In genomic region chr19:5831224-5831957, GRCm38 (mm10) we compare ENCODE assay signal across 18 mouse cellular contexts. TPM values are rescaled to one million over a fixed set of nuclear protein-coding genes. Genes with fewer than 3 reads are reported as not detected.
DNase-seq lines count a peak whose midpoint lies in the region; ATAC-seq and TF ChIP-seq lines count a peak whose summit lies in the region.
"Had no signal": no experiment of that assay in that cellular context is flagged by ENCODE, and none has a peak within 500 bp of the region (broad histone marks: within the 10 kb centered on the region; RNA-seq: fewer than 3 reads in every experiment).

No protein-coding gene starts in this region.

- H3K79me2 ChIP-seq in liver, adult 2 months (ENCODE audit: control insufficient read depth, insufficient read depth, low read length) = no peaks in the 10 kb centered on the region

- TF ChIP-seq POLR2A in liver, adult 2 months (IDR thresholded peaks at IDR 0.05; ENCODE audit: extremely low read depth, insufficient read depth, low read length) = 0 out of 2 replicates have a peak, but pooled peaks have one; percentile 10
- peak; percentile 51 for TF ChIP-seq POLR2A in embryonic fibroblast, embryonic 13.5 days (IDR thresholded peaks at IDR 0.05; ENCODE audit: low read depth, low read length)

- no peak for TF ChIP-seq EP300 in liver, postnatal 0 days (IDR thresholded peaks at IDR 0.05; ENCODE audit: low read depth)

- 0 out of 2 replicates have a peak overlapping the region, but pooled peaks have one; percentile 36 for H3K9ac ChIP-seq in embryonic facial prominence, embryonic 13.5 days
- H3K9ac ChIP-seq in liver, adult 2 months (ENCODE audit: low read depth, low read length) = peak overlapping the region; percentile 28
- no peak overlapping the region for H3K9ac ChIP-seq in liver, embryonic 12.5 days
- no peak overlapping the region for H3K9ac ChIP-seq in liver, postnatal 0 days (replicated peaks)

- no peak overlapping the region for H3K27ac ChIP-seq in embryonic facial prominence, embryonic 13.5 days
- H3K27ac ChIP-seq in embryonic facial prominence, embryonic 10.5 days (replicated peaks) = no peak overlapping the region
- H3K27ac ChIP-seq in liver, adult 2 months (replicated peaks; ENCODE audit: insufficient read depth, low read depth, low read length) = peak overlapping the region; percentile 50
- H3K27ac ChIP-seq in liver, embryonic 12.5 days = no peak overlapping the region
- H3K27ac ChIP-seq in embryonic fibroblast, embryonic 13.5 days (ENCODE audit: insufficient read depth, low read length) = peak overlapping the region; percentile 6; the same call in 1 of the 2 replicates
- peak overlapping the region; percentile 85 for H3K27ac ChIP-seq in liver, postnatal 0 days (ENCODE audit: low read depth)
- H3K27ac ChIP-seq: hindbrain, embryonic 10.5 days had no signal

- H3K9me3 ChIP-seq in embryonic facial prominence, embryonic 13.5 days = no peaks in the 10 kb centered on the region
- H3K9me3 ChIP-seq in embryonic facial prominence, embryonic 10.5 days = no peaks in the 10 kb centered on the region
- no peaks in the 10 kb centered on the region for H3K9me3 ChIP-seq in liver, embryonic 12.5 days (replicated peaks)
- no peaks in the 10 kb centered on the region for H3K9me3 ChIP-seq in liver, postnatal 0 days (ENCODE audit: low read length)
- H3K9me3 ChIP-seq: heart, embryonic 13.5 days; hindbrain, embryonic 10.5 days had no signal

- H3K4me1 ChIP-seq in embryonic facial prominence, embryonic 13.5 days = 0 out of 2 replicates have a peak, but pooled peaks cover 3% of the 10 kb centered on the region
- peaks cover 12% of the 10 kb centered on the region; the same call in 1 of the 2 replicates for H3K4me1 ChIP-seq in embryonic facial prominence, embryonic 10.5 days
- peaks cover 38% of the 10 kb centered on the region for H3K4me1 ChIP-seq in liver, adult 2 months (ENCODE audit: control insufficient read depth, insufficient read depth, low read length)
- H3K4me1 ChIP-seq in liver, embryonic 12.5 days = peaks cover 27% of the 10 kb centered on the region; the same call in 1 of the 2 replicates
- peaks cover 2% of the 10 kb centered on the region; the same call in 1 of the 2 replicates for H3K4me1 ChIP-seq in embryonic fibroblast, embryonic 13.5 days (ENCODE audit: control insufficient read depth, insufficient read depth, low read length)
- peaks cover 21% of the 10 kb centered on the region for H3K4me1 ChIP-seq in liver, postnatal 0 days (ENCODE audit: insufficient read depth)

- H3K4me3 ChIP-seq in embryonic facial prominence, embryonic 13.5 days = no peak overlapping the region
- no peak overlapping the region for H3K4me3 ChIP-seq in embryonic facial prominence, embryonic 10.5 days
- peak overlapping the region; percentile 4; the same call in 1 of the 2 replicates for H3K4me3 ChIP-seq in liver, adult 2 months (ENCODE audit: insufficient read depth, low read depth, low read length)
- no peak overlapping the region for H3K4me3 ChIP-seq in liver, embryonic 12.5 days
- no peak overlapping the region for H3K4me3 ChIP-seq in embryonic fibroblast, embryonic 13.5 days (ENCODE audit: insufficient read depth, low read length)
- no peak overlapping the region for H3K4me3 ChIP-seq in liver, postnatal 0 days (ENCODE audit: low read depth, low read length)
- H3K4me3 ChIP-seq: heart, embryonic 13.5 days; hindbrain, embryonic 10.5 days had no signal

- no peak overlapping the region for H3K4me2 ChIP-seq in embryonic facial prominence, embryonic 13.5 days
- H3K4me2 ChIP-seq in liver, embryonic 12.5 days = no peak overlapping the region
- H3K4me2 ChIP-seq in liver, postnatal 0 days (ENCODE audit: low read depth, low read length) = no peak overlapping the region
- H3K4me2 ChIP-seq: heart, embryonic 13.5 days had no signal

- H3K27me3 ChIP-seq in embryonic facial prominence, embryonic 13.5 days = no peaks in the 10 kb centered on the region
- H3K27me3 ChIP-seq in embryonic facial prominence, embryonic 10.5 days (replicated peaks; ENCODE audit: low read depth, poor library complexity, severe bottlenecking) = no peaks in the 10 kb centered on the region
- H3K27me3 ChIP-seq in liver, adult 2 months (ENCODE audit: control insufficient read depth, insufficient read depth, low read length) = no peaks in the 10 kb centered on the region
- no peaks in the 10 kb centered on the region for H3K27me3 ChIP-seq in liver, embryonic 12.5 days (replicated peaks)
- no peaks in the 10 kb centered on the region for H3K27me3 ChIP-seq in liver, postnatal 0 days (ENCODE audit: insufficient read depth, low read length)
- H3K27me3 ChIP-seq: heart, embryonic 13.5 days had no signal

- no peak for DNase-seq in embryonic facial prominence, embryonic 10.5 days (ENCODE audit: low spot score)
- peak; percentile 85 for DNase-seq in liver, adult 2 months (ENCODE audit: extremely low read depth, low read depth, low spot score)
- no peak for DNase-seq in liver, postnatal 0 days
- no peak for DNase-seq in layer of hippocampus, postnatal 10 days (ENCODE audit: low spot score in 2 of 2)
- DNase-seq: adrenal gland, postnatal 10 days; B cell, adult 2 months; cerebellum, postnatal 25 days; gastrocnemius, postnatal 25 days; lung, adult 18-20 months; right cerebral cortex, postnatal 25 days had no signal

- H3K36me3 ChIP-seq in embryonic facial prominence, embryonic 13.5 days = no peaks in the 10 kb centered on the region
- H3K36me3 ChIP-seq in embryonic facial prominence, embryonic 10.5 days (replicated peaks) = no peaks in the 10 kb centered on the region
- peaks cover 24% of the 10 kb centered on the region for H3K36me3 ChIP-seq in liver, adult 2 months (ENCODE audit: control insufficient read depth, insufficient read depth, low read length)
- no peaks in the 10 kb centered on the region for H3K36me3 ChIP-seq in liver, embryonic 12.5 days
- H3K36me3 ChIP-seq in liver, postnatal 0 days (replicated peaks; ENCODE audit: insufficient read depth, low read length) = peaks cover 7% of the 10 kb centered on the region
- H3K36me3 ChIP-seq: heart, embryonic 13.5 days; hindbrain, embryonic 10.5 days had no signal

- peak; percentile 24; the same call in 1 of the 2 replicates for TF ChIP-seq CTCF in liver, adult 2 months (IDR thresholded peaks at IDR 0.05; ENCODE audit: low read depth, low read length)
- TF ChIP-seq CTCF in embryonic fibroblast, embryonic 13.5 days (IDR thresholded peaks at IDR 0.05; ENCODE audit: borderline replicate concordance, insufficient read depth, low read length) = no peak
- no peak for TF ChIP-seq CTCF in liver, postnatal 0 days (IDR thresholded peaks at IDR 0.05; ENCODE audit: low read depth)

- 85% methylated on average over 11 of the region's 11 CpGs for WGBS in embryonic facial prominence, embryonic 13.5 days
- 91% methylated on average over 11 of the region's 11 CpGs for WGBS in embryonic facial prominence, embryonic 10.5 days
- WGBS in liver, adult 2 months = 26% methylated on average over 11 of the region's 11 CpGs
- WGBS in liver, embryonic 12.5 days (ENCODE audit: insufficient replicate concordance) = 79% methylated on average over 11 of the region's 11 CpGs
- 66% methylated on average over 11 of the region's 11 CpGs for WGBS in liver, postnatal 0 days (ENCODE audit: insufficient replicate concordance)

- ATAC-seq in embryonic facial prominence, embryonic 13.5 days (ENCODE audit: insufficient number of reproducible peaks, insufficient read depth, low FRiP score, low TSS enrichment, low read depth) = no peak
- ATAC-seq in liver, embryonic 12.5 days = no peak
- ATAC-seq in liver, postnatal 0 days = no peak
- ATAC-seq in cerebellum, adult (ENCODE audit: insufficient number of reproducible peaks, low FRiP score, low TSS enrichment) = no peak
- ATAC-seq: inflammation-experienced regulatory T-cells, adult 6 months; midbrain, embryonic 16.5 days had no signal

RNA-seq across cellular contexts. Expression of gene Frmd8, which starts 43.7 kb away (rescaled TPM):
- polyA plus RNA-seq in embryonic facial prominence, embryonic 13.5 days (2015; fragmentation: Nextera tagmentation; extraction: Ambion mirVana) = 30.6 and 34.0 TPM in 2 replicates
- polyA plus RNA-seq in embryonic facial prominence, embryonic 10.5 days (2016; fragmentation: Nextera tagmentation; extraction: Ambion mirVana) = 44.6 and 45.4 TPM in 2 replicates
- 5.2 and 5.9 TPM in 2 replicates for total RNA-seq in liver, adult 2 months (2014; rRNA removed)
- polyA plus RNA-seq in liver, adult 2 months (2012; rRNA removed) = 10.3 and 14.2 TPM in 2 replicates
- polyA plus RNA-seq in liver, embryonic 12.5 days (2016; fragmentation: Nextera tagmentation; extraction: Ambion mirVana) = 22.1 and 24.2 TPM in 2 replicates
- 24.9 and 35.7 TPM in 2 replicates for polyA plus RNA-seq in embryonic fibroblast, embryonic 13.5 days (2011; ENCODE audit: insufficient read length, low read depth, missing spikeins)
- polyA plus RNA-seq in liver, postnatal 0 days (2015; fragmentation: Nextera tagmentation; extraction: Ambion mirVana) = 8.5 and 9.0 TPM in 2 replicates
- 10 to 100 TPM; 10.7 to 14.8 TPM for total RNA-seq in layer of hippocampus, postnatal 10 days (2021)

RNA-seq across cellular contexts. Expression of gene Slc25a45, which starts 46.2 kb away (rescaled TPM):
- 3.1 and 4.5 TPM in 2 replicates for polyA plus RNA-seq in embryonic facial prominence, embryonic 13.5 days (2015; fragmentation: Nextera tagmentation; extraction: Ambion mirVana)
- 2.5 and 2.9 TPM in 2 replicates for polyA plus RNA-seq in embryonic facial prominence, embryonic 10.5 days (2016; fragmentation: Nextera tagmentation; extraction: Ambion mirVana)
- total RNA-seq in liver, adult 2 months (2014; rRNA removed) = 8.6 and 13.0 TPM in 2 replicates
- 52.8 and 57.7 TPM in 2 replicates for polyA plus RNA-seq in liver, adult 2 months (2012; rRNA removed)
- polyA plus RNA-seq in liver, embryonic 12.5 days (2016; fragmentation: Nextera tagmentation; extraction: Ambion mirVana) = 7.5 and 7.7 TPM in 2 replicates
- polyA plus RNA-seq in embryonic fibroblast, embryonic 13.5 days (2011; ENCODE audit: insufficient read length, low read depth, missing spikeins) = 1.3 and 3.5 TPM in 2 replicates
- 8.4 and 9.1 TPM in 2 replicates for polyA plus RNA-seq in liver, postnatal 0 days (2015; fragmentation: Nextera tagmentation; extraction: Ambion mirVana)
- 1 to 10 TPM; 2.1 to 3.6 TPM for total RNA-seq in layer of hippocampus, postnatal 10 days (2021)

Comparison
In these comparisons a context has a peak if more than half of its experiments do, and no peak if none do; other contexts are left out.
1. H3K27ac ChIP-seq: peak in liver, adult 2 months (single experiment), embryonic fibroblast, embryonic 13.5 days (single experiment) and liver, postnatal 0 days (single experiment); none in embryonic facial prominence, embryonic 13.5 days (single experiment), embryonic facial prominence, embryonic 10.5 days (single experiment) and liver, embryonic 12.5 days (single experiment).
2. H3K9ac ChIP-seq: peak in embryonic facial prominence, embryonic 13.5 days (single experiment) and liver, adult 2 months (single experiment); none in liver, embryonic 12.5 days (single experiment) and liver, postnatal 0 days (single experiment).